Mouse (Mus musculus) left cerebral cortex, postnatal 10 days (tissue): ENCODE measurements around the gene Samd11. TPM values are rescaled to one million over a fixed set of nuclear protein-coding genes. Genes with fewer than 3 reads are reported as not detected.

Experiments used
- DNase-seq, 2 experiments: peaks; one replicate each; pipeline ENCODE4 v3.0.0; 2021 to 2022; ENCODE audit warnings: low spot score in 2 of 2, mixed read lengths in 1 of 2; ENCODE audit errors: extremely low spot score in 1 of 2
- intact Hi-C: fragments of 180-260 bp; cut with DNase I; formaldehyde crosslinking; loops from one replicate; pipeline ENCODE4 v1.15.1; 2025
- microRNA-seq: library from miRNA; unstranded; fragments of <30 nt; microRNA quantifications from one replicate; pipeline ENCODE4 v1.2.0, GENCODE M21; 2022
- total RNA-seq, 2 experiments: library from RNA; stranded (reverse); gene quantifications; 2 replicates each; pipeline ENCODE4 v1.2.3; 2021

Gene Samd11
- total RNA-seq, 2 experiments from 2014 or later, result 5.2 to 5.4 TPM

- intact Hi-C loops, result no loop called here
- no peak for DNase-seq
Observed at GRCm38 (mm10) chr4:156217022-156217669, 38.3 kb downstream of the Samd11 start.

GRCm38 (mm10) chr4:156216196-156216595, 39.3 kb downstream of the Samd11 start:
- no peak for DNase-seq
- intact Hi-C loops, result no loop called here

GRCm38 (mm10) chr4:156215649-156216048, 39.8 kb downstream of the Samd11 start, which contains the start of gene Perm1:
Perm1 (plus strand) TSS chr4:156215868.
- no peak for DNase-seq
- intact Hi-C loops, result no loop called here

- intact Hi-C loops, result no loop called here
Observed at GRCm38 (mm10) chr4:156213134-156213533, 42.3 kb downstream of the Samd11 start.

GRCm38 (mm10) chr4:156209963-156210635, 45.4 kb downstream of the Samd11 start:
- intact Hi-C loops, result no loop called here

More at GRCm38 (mm10) chr4:156213134-156213533, 42.3 kb downstream of the Samd11 start:
- no peak for DNase-seq

GRCm38 (mm10) chr4:156208872-156209271, 46.6 kb downstream of the Samd11 start:
- intact Hi-C loops, result no loop called here
- DNase-seq, result no peak

More at GRCm38 (mm10) chr4:156209963-156210635, 45.4 kb downstream of the Samd11 start:
- DNase-seq, result no peak

- intact Hi-C loops, result no loop called here
- peak in 1 of 2 experiments; percentile 75 for DNase-seq
Observed at GRCm38 (mm10) chr4:156203413-156204131, 51.9 kb downstream of the Samd11 start.

- intact Hi-C loops, result no loop called here
- peak in 1 of 2 experiments; percentile 90 for DNase-seq
Observed at GRCm38 (mm10) chr4:156203001-156203412, 52.5 kb downstream of the Samd11 start, which contains the start of gene AW011738. AW011738 (plus strand) TSS chr4:156203304.

GRCm38 (mm10) chr4:156202462-156202893, 53.0 kb downstream of the Samd11 start:
- no peak for DNase-seq
- intact Hi-C loops, result no loop called here

GRCm38 (mm10) chr4:156200623-156201475, 54.6 kb downstream of the Samd11 start, which contains the start of gene Isg15:
Isg15 (minus strand) TSS chr4:156200818.
- intact Hi-C loops, result no loop called here
- no peak for DNase-seq

GRCm38 (mm10) chr4:156197829-156198205, 57.6 kb downstream of the Samd11 start:
- intact Hi-C loops, result loop anchor here (2.0 kb wide), 1 partner anchor 37 kb away; the partner anchor contains the start of gene Plekhn1
- peak; percentile 70 to 97 for DNase-seq

GRCm38 (mm10) chr4:156197131-156197828, 58.2 kb downstream of the Samd11 start, which contains the start of gene Agrn:
Agrn (minus strand) TSS chr4:156197488.
- peak in 1 of 2 experiments; percentile 89 for DNase-seq
- intact Hi-C loops, result loop anchor here (2.0 kb wide), 1 partner anchor 38 kb away; the partner anchor contains the start of gene Plekhn1

Small RNA genes within 50 kb of the gene (microRNA-seq; reads per million reads assigned to microRNA genes)
- gene Mir7658, result 8.6 reads per million, percentile 28 among the genes with 10 or more reads in this experiment

Other genes starting within 250 kb of the Samd11 start
- gene Tnfrsf4, start 241.8 kb downstream of the Samd11 start, total RNA-seq, result 1 to 10 TPM in 1 of 2 experiments, under 1 TPM in 1; 0.32 to 1.4 TPM
- not detected for gene Tnfrsf18, start 229.5 kb downstream of the Samd11 start, total RNA-seq
- not detected for gene Ttll10, start 196.2 kb downstream of the Samd11 start, total RNA-seq
- gene 9430015G10Rik, start 145.7 kb downstream of the Samd11 start, total RNA-seq, result 10 to 100 TPM; 26.5 to 27.9 TPM
- gene Rnf223, start 125.1 kb downstream of the Samd11 start, total RNA-seq, result under 1 TPM; 0.22 to 0.34 TPM
- gene Agrn, start 58.2 kb downstream of the Samd11 start, total RNA-seq, result 100 to 1,000 TPM; 237 to 253 TPM
- gene Isg15, start 54.8 kb downstream of the Samd11 start, total RNA-seq, result under 1 TPM; 0.49 to 0.79 TPM
- 1 to 10 TPM; 3.2 to 4.2 TPM for gene AW011738, start 52.4 kb downstream of the Samd11 start, total RNA-seq
- gene Perm1, start 39.8 kb downstream of the Samd11 start, total RNA-seq, result under 1 TPM; 0.22 to 0.28 TPM
- 10 to 100 TPM; 33.0 to 37.4 TPM for gene Plekhn1, start 20.8 kb downstream of the Samd11 start, total RNA-seq
- gene Noc2l, start 19.6 kb downstream of the Samd11 start, total RNA-seq, result 10 to 100 TPM; 61.8 to 63.1 TPM
- not detected for gene Vmn2r-ps159, start 75.4 kb upstream of the Samd11 start, total RNA-seq